Mouse (Mus musculus) kidney, adult 11 months (tissue): Measurements from ENCODE around the gene Nploc4.

Source experiments
- DNase-seq: peaks from one replicate; pipeline ENCODE4 v3.0.0; 2022

The Nploc4 gene

GRCm38 (mm10) chr11:120377337-120377736, 60.2 kb downstream of the Nploc4 start:
- no peak for DNase-seq

- no peak for DNase-seq
These were observed 61.0 kb downstream of the Nploc4 start for GRCm38 (mm10) chr11:120376302-120377160.

GRCm38 (mm10) chr11:120375324-120375723, 62.2 kb downstream of the Nploc4 start:
- DNase-seq: no peak

- DNase-seq: peak; percentile 73
These were observed 63.5 kb downstream of the Nploc4 start for GRCm38 (mm10) chr11:120373820-120374586.

- DNase-seq: no peak
These were observed 64.5 kb downstream of the Nploc4 start for GRCm38 (mm10) chr11:120373025-120373424.

GRCm38 (mm10) chr11:120369656-120370055, 67.9 kb downstream of the Nploc4 start:
- DNase-seq: peak; percentile 67

- DNase-seq: no peak
These were observed 71.0 kb downstream of the Nploc4 start for GRCm38 (mm10) chr11:120366443-120367027.

GRCm38 (mm10) chr11:120362891-120363290, 74.6 kb downstream of the Nploc4 start:
- no peak for DNase-seq

- DNase-seq: no peak
These were observed 76.2 kb downstream of the Nploc4 start, which contains the start of gene Fscn2 for GRCm38 (mm10) chr11:120361295-120361694. Fscn2 (plus strand) TSS chr11:120361534.

GRCm38 (mm10) chr11:120360755-120361154, 76.8 kb downstream of the Nploc4 start:
- no peak for DNase-seq

GRCm38 (mm10) chr11:120360062-120360461, 77.4 kb downstream of the Nploc4 start:
- DNase-seq: peak; percentile 63

- DNase-seq: no peak
These were observed 78.1 kb downstream of the Nploc4 start for GRCm38 (mm10) chr11:120359391-120359790.

- peak; percentile 61 for DNase-seq
These were observed 79.6 kb downstream of the Nploc4 start for GRCm38 (mm10) chr11:120357791-120358401.

- DNase-seq: no peak
These were observed 80.6 kb downstream of the Nploc4 start for GRCm38 (mm10) chr11:120356900-120357299.

GRCm38 (mm10) chr11:120356319-120356840, 81.1 kb downstream of the Nploc4 start:
- no peak for DNase-seq

- no peak for DNase-seq
These were observed 82.0 kb downstream of the Nploc4 start for GRCm38 (mm10) chr11:120355277-120356039.

GRCm38 (mm10) chr11:120354304-120355276, 82.9 kb downstream of the Nploc4 start:
- DNase-seq: no peak

GRCm38 (mm10) chr11:120353500-120354303, 83.8 kb downstream of the Nploc4 start:
- DNase-seq: peak; percentile 85

GRCm38 (mm10) chr11:120352571-120353290, 84.8 kb downstream of the Nploc4 start:
- no peak for DNase-seq
